Mouse (Mus musculus) embryonic facial prominence, embryonic 12.5 days (tissue): ENCODE results near the gene 1110051M20Rik. TPM values are rescaled to one million over a fixed set of nuclear protein-coding genes. Genes with fewer than 3 reads are reported as not detected.

ENCODE experiments used
- ATAC-seq: fragments of 200-750 bp; cut with Nextera tagmentation; 2 replicates; pipeline ENCODE4 v1.8.0; 2017; ENCODE audit not compliant: insufficient number of reproducible peaks, insufficient read depth, low FRiP score, low TSS enrichment
- H3K27ac ChIP-seq: fragments of 300-500 bp; sonication (generic); 2 replicates; pipeline ENCODE4 v1.5.1; 2016; ENCODE audit warnings: mild to moderate bottlenecking
- H3K27me3 ChIP-seq: fragments of 300-500 bp; sonication (generic); 2 replicates; pipeline ENCODE4 v1.6.1; 2016; ENCODE audit warnings: mild to moderate bottlenecking, moderate library complexity
- H3K36me3 ChIP-seq: fragments of 300-500 bp; sonication (generic); 2 replicates; pipeline ENCODE4 v1.6.1; 2016; ENCODE audit warnings: mild to moderate bottlenecking
- H3K4me1 ChIP-seq: fragments of 300-500 bp; sonication (generic); 2 replicates; pipeline ENCODE4 v1.6.1; 2016
- H3K4me2 ChIP-seq: fragments of 300-500 bp; sonication (generic); replicated peaks from 2 replicates; pipeline ENCODE4 v1.6.1; 2016; ENCODE audit warnings: mild to moderate bottlenecking, moderate library complexity
- H3K4me3 ChIP-seq: fragments of 300-500 bp; sonication (generic); 2 replicates; pipeline ENCODE4 v1.5.1; 2016; ENCODE audit warnings: mild to moderate bottlenecking
- H3K9ac ChIP-seq: fragments of 300-500 bp; sonication (generic); 2 replicates; pipeline ENCODE4 v1.6.1; 2016; ENCODE audit warnings: mild to moderate bottlenecking, moderate library complexity
- H3K9me3 ChIP-seq: fragments of 300-500 bp; sonication (generic); 2 replicates; pipeline ENCODE4 v1.6.1; 2016; ENCODE audit warnings: mild to moderate bottlenecking, moderate library complexity
- whole genome bisulfite sequencing: fragments of 180-500 bp; shearing (Covaris S2); methylation state at CpG from one replicate; pipeline ENCODE4 v1.1.7; 2016; 5-methylcytosine and 5-hydroxymethylcytosine counted together
- polyA plus RNA-seq: library from polyadenylated mRNA; unstranded; fragments of >200 nt; fragmentation: Nextera tagmentation; extraction: Ambion mirVana; gene quantifications from 2 replicates; pipeline ENCODE4 v1.2.1, GENCODE M21; 2016

Gene 1110051M20Rik
- polyA plus RNA-seq, 1 experiment from 2014 or later, result 71.3 TPM

DNA sequence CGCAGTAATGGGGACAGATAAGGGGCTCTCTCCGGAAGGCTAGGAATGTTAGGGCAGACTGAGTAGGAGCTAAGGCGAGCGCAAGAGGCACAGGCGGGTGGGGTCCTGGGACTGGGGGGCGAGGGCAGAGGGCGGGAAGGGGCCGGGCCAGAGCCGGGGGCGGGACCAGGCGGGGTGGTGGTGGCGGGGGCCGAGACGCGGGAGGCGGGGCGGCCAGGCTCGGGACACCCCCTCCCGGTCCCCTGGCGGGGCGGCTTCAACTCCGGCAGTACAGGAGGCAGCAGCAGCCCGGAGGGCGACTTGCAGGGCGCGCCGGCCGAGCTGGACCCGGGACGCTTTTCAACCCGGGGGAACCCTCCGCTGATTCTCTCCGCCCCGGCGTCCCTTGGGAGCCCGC, 12.8 kb upstream of the 1110051M20Rik start, which contains the start of gene Lrp4:
Lrp4 (plus strand) TSS at position 253 of the 397 bp plus-strand sequence.
- peak within 1 kb of the TSS; percentile 68 for H3K4me2 ChIP-seq
- no peaks in the 10 kb centered on the region for H3K36me3 ChIP-seq
- peak within 1 kb of the TSS; percentile 73 for H3K4me3 ChIP-seq
- 1% methylated on average over 29 of the region's 36 CpGs for whole genome bisulfite sequencing
- 0 out of 2 replicates have a peak, but pooled peaks cover 3% of the 10 kb centered on the region for H3K9me3 ChIP-seq
- H3K27me3 ChIP-seq, result no peaks in the 10 kb centered on the region
- peak; percentile 61 for ATAC-seq
- H3K27ac ChIP-seq, result peak within 1 kb of the TSS; percentile 95
- peak within 1 kb of the TSS; percentile 76 for H3K9ac ChIP-seq
- peaks cover 30% of the 10 kb centered on the region for H3K4me1 ChIP-seq

DNA sequence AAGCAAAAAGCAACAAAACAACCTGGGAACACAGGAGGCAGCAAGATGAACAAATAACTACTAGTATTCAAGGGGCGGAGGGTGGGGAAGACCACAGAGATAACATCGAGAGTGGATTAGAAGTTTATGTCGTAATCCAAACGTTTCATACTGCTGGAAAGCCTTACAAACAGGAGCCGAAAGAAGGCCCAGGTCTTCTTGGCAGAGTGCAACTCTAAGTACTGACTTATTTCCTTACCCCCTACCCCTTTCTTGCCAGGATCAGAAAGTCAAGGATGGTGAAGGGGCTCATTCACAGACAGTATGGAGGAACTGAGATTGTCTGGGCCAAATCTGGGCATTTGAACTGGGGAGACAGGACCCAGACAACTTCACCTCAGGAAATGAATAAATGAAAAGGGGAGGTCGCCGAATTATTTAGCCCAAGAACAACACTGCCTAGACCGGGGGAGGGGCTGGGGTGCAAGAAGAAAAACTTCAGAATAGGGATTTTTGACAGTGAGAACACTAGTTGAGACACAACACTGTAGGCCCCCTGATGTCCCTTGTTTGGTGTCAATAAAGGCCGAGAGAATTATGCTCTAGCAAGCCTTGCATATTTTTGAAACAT, 12.1 kb upstream of the 1110051M20Rik start:
- H3K9ac ChIP-seq, result 0 out of 2 replicates have a peak overlapping the region, but pooled peaks have one; percentile 76
- 0 out of 2 replicates have a peak, but pooled peaks cover 3% of the 10 kb centered on the region for H3K9me3 ChIP-seq
- H3K4me1 ChIP-seq, result peaks cover 24% of the 10 kb centered on the region
- H3K4me3 ChIP-seq, result peak overlapping the region; percentile 73
- H3K4me2 ChIP-seq, result peak overlapping the region; percentile 68
- H3K36me3 ChIP-seq, result no peaks in the 10 kb centered on the region
- no peak for ATAC-seq
- 45% methylated on average over 9 of the region's 9 CpGs for WGBS
- no peaks in the 10 kb centered on the region for H3K27me3 ChIP-seq
- peak overlapping the region; percentile 95 for H3K27ac ChIP-seq

DNA sequence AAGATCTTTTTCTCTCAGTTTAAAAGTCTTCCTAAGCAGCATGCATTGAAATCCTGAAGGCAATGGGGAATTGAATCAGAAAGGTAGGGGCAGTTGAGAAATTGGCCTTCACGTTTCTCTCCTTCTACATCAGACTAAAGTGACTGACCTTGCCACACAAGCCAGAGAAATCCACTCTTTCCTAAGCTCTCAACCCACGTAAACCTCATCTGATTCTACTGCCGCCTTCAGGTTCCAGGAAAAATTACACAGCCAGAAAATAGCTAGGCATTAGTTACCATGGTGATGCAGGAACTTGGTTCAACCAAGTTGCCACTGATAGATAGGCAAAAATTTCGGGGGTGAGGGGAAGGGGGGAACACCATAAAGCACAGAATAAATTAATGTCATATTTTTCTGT, 11.3 kb upstream of the 1110051M20Rik start:
- no peak for ATAC-seq
- no peak overlapping the region for H3K4me2 ChIP-seq
- no peaks in the 10 kb centered on the region for H3K27me3 ChIP-seq
- 0 out of 2 replicates have a peak, but pooled peaks cover 3% of the 10 kb centered on the region for H3K9me3 ChIP-seq
- no peaks in the 10 kb centered on the region for H3K36me3 ChIP-seq
- peaks cover 17% of the 10 kb centered on the region for H3K4me1 ChIP-seq
- H3K9ac ChIP-seq, result no peak overlapping the region
- H3K4me3 ChIP-seq, result no peak overlapping the region
- H3K27ac ChIP-seq, result no peak overlapping the region
- whole genome bisulfite sequencing, result 3% methylated on average over 4 of the region's 4 CpGs

DNA sequence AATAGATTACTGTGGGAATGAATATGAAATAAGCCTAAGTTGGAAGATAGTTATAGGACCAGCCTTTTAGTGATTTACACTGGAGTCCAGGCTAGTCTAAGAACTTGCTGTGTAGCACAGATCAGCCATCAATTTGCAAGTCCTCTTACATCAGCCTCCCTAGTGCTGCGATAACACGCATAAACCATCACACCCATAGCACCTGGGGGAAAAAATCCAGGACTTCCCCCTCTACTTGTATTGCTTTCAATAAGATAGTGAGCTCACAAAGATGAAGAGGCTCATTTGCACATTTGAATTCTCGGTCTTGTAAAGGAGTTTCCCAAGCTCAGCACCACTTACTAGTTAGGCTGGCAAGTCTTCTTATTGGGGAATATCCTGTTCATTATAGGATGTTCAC, 9.9 kb upstream of the 1110051M20Rik start:
- WGBS, result 90% methylated on average over 3 of the region's 3 CpGs
- H3K9me3 ChIP-seq, result no peaks in the 10 kb centered on the region
- no peak overlapping the region for H3K4me2 ChIP-seq
- H3K27ac ChIP-seq, result no peak overlapping the region
- no peak overlapping the region for H3K9ac ChIP-seq
- no peaks in the 10 kb centered on the region for H3K36me3 ChIP-seq
- H3K4me3 ChIP-seq, result no peak overlapping the region
- no peaks in the 10 kb centered on the region for H3K27me3 ChIP-seq
- peaks cover 12% of the 10 kb centered on the region; the same call in 1 of the 2 replicates for H3K4me1 ChIP-seq
- no peak for ATAC-seq

DNA sequence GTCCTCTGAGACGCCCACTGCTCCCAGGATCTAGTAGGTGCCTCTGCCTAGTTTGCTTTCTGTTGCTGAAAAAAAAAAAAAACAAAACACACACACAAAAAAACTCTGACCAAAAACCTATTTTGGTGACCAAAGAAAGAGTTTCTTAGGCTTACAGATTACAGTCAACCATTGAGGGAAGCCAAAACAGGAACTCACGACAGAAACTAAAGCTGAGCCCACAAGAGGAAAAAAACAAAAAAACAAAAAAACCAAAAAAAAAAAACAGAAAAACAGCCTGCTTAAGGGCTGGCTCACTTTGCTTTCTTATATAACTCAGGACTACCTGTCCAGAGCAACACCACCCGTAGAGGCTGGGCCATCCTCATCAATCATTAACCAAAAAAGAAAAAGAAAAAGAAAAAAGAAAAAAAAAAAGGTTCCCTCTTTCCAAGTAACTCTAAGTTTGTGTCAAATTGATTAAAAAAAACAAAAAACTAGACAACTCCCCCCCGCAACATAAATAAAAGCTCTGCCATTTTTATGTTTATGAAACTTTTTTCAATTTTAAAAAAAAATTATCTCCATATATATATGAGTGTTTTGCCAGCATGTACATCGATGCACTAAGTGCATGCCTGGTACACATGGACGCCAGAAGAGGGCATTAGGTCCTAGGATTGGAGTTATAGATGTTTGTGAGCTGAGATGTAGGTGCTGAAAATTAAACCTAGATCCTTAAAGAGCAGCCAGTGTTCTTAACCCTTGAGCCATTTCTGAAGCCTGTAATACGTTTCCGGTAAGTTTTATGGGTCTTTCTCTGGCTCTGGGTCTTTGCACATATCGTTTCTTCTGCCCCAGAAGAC, 8.9 kb upstream of the 1110051M20Rik start:
- H3K36me3 ChIP-seq, result no peaks in the 10 kb centered on the region
- H3K4me2 ChIP-seq, result no peak overlapping the region
- H3K4me3 ChIP-seq, result no peak overlapping the region
- no peak for ATAC-seq
- peaks cover 12% of the 10 kb centered on the region; the same call in 1 of the 2 replicates for H3K4me1 ChIP-seq
- no peaks in the 10 kb centered on the region for H3K9me3 ChIP-seq
- no peak overlapping the region for H3K9ac ChIP-seq
- WGBS, result 78% methylated on average over 9 of the region's 9 CpGs
- H3K27me3 ChIP-seq, result no peaks in the 10 kb centered on the region
- H3K27ac ChIP-seq, result no peak overlapping the region

DNA sequence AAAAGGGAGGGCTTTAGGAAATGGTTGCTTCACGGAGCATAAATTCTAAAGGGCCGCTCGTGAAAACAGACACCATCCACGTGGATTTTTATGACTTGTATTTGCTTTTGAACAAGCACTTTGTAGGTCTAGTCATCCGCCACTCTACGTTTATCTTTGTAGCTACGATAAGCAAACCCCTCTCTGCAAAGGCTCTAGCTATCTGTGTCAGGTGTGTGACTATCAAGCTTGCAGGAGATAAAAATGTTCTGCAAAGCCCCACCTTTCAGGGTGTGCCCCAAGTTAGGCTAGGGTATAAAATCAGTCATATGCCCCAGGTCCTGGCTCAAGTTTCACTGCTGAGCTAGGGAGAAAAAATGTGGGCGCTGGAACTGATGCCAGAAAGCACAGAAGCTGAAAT, 8.2 kb upstream of the 1110051M20Rik start:
- Histone ChIP-seq H3K9me3 (no peaks in the 10 kb centered on the region), H3K27me3 (no peaks in the 10 kb centered on the region), H3K4me1 (peaks cover 12% of the 10 kb centered on the region; the same call in 1 of the 2 replicates), H3K27ac (no peak overlapping the region), H3K36me3 (no peaks in the 10 kb centered on the region), H3K9ac (no peak overlapping the region), H3K4me2 (no peak overlapping the region), H3K4me3 (no peak overlapping the region)
- WGBS, result 59% methylated on average over 8 of the region's 8 CpGs
- no peak for ATAC-seq

DNA sequence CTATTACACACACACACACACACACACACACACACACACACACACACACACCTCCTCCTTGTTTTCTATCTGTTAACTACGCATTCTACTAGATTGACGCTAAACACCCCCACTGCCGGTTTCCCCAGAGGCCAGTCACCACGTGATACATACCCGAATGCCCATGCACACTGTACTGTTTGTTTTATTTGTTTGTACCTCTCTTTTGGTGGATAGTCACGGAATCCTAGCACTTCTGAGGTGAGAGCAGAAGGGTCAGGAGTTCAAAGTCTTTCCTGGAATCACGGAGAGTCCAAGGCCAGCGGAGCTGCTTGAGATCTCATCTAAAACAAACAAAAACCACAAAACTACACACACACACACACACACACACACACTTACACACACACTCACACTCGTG, 5.8 kb upstream of the 1110051M20Rik start:
- Histone ChIP-seq H3K4me3 (no peak overlapping the region), H3K27me3 (no peaks in the 10 kb centered on the region), H3K36me3 (no peaks in the 10 kb centered on the region), H3K27ac (no peak overlapping the region), H3K4me1 (0 out of 2 replicates have a peak, but pooled peaks cover 4% of the 10 kb centered on the region), H3K4me2 (no peak overlapping the region), H3K9me3 (no peaks in the 10 kb centered on the region), H3K9ac (no peak overlapping the region)
- ATAC-seq, result no peak
- 65% methylated on average over 9 of the region's 9 CpGs for WGBS

DNA sequence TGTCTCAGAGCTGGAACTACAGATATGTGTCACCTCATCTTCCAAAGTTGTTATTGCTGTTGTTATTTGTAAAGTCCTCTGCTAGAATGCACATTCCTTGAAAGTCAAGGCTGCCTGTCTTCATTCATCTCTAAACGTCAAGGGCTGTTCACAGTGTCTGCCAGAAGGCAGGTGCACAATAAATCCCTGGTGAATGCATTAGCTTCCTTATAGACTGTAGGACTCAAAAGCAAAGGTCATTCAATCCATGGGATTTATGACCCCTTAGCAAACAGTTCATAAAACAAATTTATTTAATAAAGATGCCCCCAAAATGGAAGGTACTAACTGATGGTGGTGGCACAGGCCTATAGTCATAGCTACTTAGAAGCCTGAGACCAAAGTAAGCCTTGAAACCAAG, 5.2 kb upstream of the 1110051M20Rik start:
- Histone ChIP-seq H3K4me1 (0 out of 2 replicates have a peak, but pooled peaks cover 4% of the 10 kb centered on the region), H3K4me2 (no peak overlapping the region), H3K4me3 (no peak overlapping the region), H3K27ac (no peak overlapping the region), H3K36me3 (no peaks in the 10 kb centered on the region), H3K9me3 (no peaks in the 10 kb centered on the region), H3K9ac (no peak overlapping the region), H3K27me3 (no peaks in the 10 kb centered on the region)
- 73% methylated on average over 1 of the region's 1 CpGs for WGBS
- ATAC-seq, result no peak

DNA sequence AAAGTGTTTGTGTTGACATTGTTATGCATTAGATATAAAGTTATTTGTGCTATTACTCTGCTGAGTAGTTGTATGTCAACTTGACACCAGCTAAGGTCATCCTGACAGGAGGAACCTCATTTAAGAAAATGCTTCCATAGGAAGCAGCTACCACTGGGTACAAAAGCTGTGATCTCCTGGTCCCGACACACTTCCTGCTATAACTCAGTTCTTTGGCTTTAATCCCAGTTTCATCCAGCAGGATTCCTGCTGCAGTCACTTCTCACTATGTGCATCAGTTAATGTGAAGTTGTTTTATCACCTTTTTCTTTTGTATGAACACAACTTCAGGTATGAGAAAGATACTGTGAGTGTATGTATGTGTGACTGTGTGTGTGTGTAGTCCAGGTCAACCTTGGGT, 2.3 kb downstream of the 1110051M20Rik start:
- no peak overlapping the region for H3K27ac ChIP-seq
- no peak for ATAC-seq
- WGBS, result 87% methylated on average over 1 of the region's 1 CpGs
- H3K36me3 ChIP-seq, result no peaks in the 10 kb centered on the region
- no peaks in the 10 kb centered on the region for H3K9me3 ChIP-seq
- H3K4me3 ChIP-seq, result no peak overlapping the region
- H3K4me2 ChIP-seq, result no peak overlapping the region
- H3K4me1 ChIP-seq, result peaks cover 6% of the 10 kb centered on the region
- no peak overlapping the region for H3K9ac ChIP-seq
- H3K27me3 ChIP-seq, result no peaks in the 10 kb centered on the region

DNA sequence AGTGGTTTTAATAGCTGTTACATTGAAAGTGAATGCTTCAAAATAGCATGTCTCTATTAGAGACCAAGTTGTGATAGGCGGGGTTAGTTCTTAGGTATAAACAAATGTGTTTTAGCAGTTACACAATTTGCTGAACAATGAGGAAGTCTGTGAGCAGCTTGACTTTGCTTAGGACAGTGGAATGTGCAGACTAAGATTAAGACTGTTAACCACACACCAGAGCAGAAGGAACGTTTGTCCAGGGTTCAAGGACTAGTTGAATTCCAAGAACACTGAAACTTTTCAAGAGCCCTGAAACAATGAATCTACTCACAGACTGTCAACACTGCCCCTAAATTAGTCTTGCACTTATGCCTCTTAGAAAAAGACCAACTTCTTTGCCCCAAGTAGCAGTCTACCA, 2.8 kb downstream of the 1110051M20Rik start:
- H3K4me3 ChIP-seq, result no peak overlapping the region
- no peaks in the 10 kb centered on the region for H3K36me3 ChIP-seq
- ATAC-seq, result no peak
- H3K9ac ChIP-seq, result no peak overlapping the region
- WGBS, result 65% methylated on average over 2 of the region's 2 CpGs
- no peak overlapping the region for H3K4me2 ChIP-seq
- no peaks in the 10 kb centered on the region for H3K27me3 ChIP-seq
- no peak overlapping the region for H3K27ac ChIP-seq
- H3K4me1 ChIP-seq, result peaks cover 6% of the 10 kb centered on the region
- H3K9me3 ChIP-seq, result no peaks in the 10 kb centered on the region

- no peak overlapping the region for H3K27ac ChIP-seq
- peaks cover 6% of the 10 kb centered on the region for H3K4me1 ChIP-seq
- H3K4me2 ChIP-seq, result no peak overlapping the region
- H3K9me3 ChIP-seq, result no peaks in the 10 kb centered on the region
- H3K4me3 ChIP-seq, result no peak overlapping the region
- ATAC-seq, result no peak
- H3K36me3 ChIP-seq, result no peaks in the 10 kb centered on the region
- no peak overlapping the region for H3K9ac ChIP-seq
- no peaks in the 10 kb centered on the region for H3K27me3 ChIP-seq
- 89% methylated on average over 5 of the region's 5 CpGs for WGBS
These were observed 3.8 kb downstream of the 1110051M20Rik start for GRCm38 (mm10) chr2:91440686-91441085.

DNA sequence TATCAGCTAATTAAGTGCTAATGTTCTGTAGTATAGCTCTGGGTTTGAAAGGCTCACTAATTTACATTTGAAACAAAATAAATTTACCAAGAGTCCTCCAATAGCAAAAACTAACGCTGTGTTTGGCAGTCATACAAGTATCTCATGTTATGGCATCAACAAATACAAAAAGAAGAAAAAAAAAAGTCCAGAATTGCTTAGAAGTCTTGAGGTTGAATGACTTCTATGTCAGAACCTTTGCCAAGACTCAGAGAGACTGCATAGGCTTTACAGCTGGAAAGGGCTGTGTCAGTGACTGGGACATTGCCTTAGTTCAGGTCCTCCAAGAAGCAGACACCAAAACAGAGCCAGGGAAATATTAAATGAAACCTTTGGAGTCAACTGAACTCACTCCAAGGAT, 4.6 kb downstream of the 1110051M20Rik start:
- no peak overlapping the region for H3K4me2 ChIP-seq
- H3K9ac ChIP-seq, result no peak overlapping the region
- H3K4me1 ChIP-seq, result peaks cover 6% of the 10 kb centered on the region
- 76% methylated on average over 1 of the region's 1 CpGs for WGBS
- H3K9me3 ChIP-seq, result no peaks in the 10 kb centered on the region
- no peaks in the 10 kb centered on the region for H3K27me3 ChIP-seq
- no peak overlapping the region for H3K4me3 ChIP-seq
- H3K27ac ChIP-seq, result no peak overlapping the region
- no peak for ATAC-seq
- H3K36me3 ChIP-seq, result no peaks in the 10 kb centered on the region
